Mouse (Mus musculus): ENCODE results near the gene Lyz1.
A peak's percentile ranks its signal among the peaks of the same experiment; 100 is the strongest.
"Not testable (repeated sequence)": the region's sequence is repeated elsewhere in the genome, so short reads cannot be mapped to it uniquely, and the experiment has no call there.

The Lyz1 gene

GRCm38 (mm10) chr10:117287226-117287850 lies 5.3 kb downstream of the Lyz1 start:
- no peak for DNase-seq (ENCODE audit: low read depth, low spot score)

DNA sequence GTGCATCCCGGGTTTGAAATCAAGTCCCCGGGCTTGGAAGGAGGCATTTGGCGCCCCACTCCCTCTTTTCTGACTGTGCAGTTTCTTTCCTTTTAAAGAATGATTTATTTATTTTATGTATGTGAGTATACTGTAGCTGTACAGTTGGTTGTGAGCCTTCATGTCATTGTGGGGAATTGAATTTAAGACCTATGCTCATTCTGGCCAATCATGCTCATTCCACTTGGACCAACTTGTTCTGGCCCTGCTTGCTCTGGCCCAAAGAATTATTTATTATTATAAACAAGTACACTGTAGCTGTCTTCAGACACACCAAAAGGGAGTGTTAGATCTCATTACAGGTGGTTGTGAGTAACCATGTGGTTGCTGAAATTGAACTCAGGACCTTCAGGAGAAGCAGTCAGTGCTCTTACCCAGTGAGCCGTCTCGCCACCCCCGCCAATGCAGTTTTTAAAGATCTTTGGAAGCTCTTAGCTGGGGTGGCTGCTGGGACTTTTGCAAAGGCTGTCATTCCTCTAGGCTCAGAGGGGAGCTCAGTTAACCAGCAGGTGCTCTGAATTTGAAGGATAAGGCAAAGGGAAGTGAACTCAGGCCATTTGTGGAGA lies 6.2 kb downstream of the Lyz1 start:
- no peak for DNase-seq (ENCODE audit: low read depth, low spot score)

DNA sequence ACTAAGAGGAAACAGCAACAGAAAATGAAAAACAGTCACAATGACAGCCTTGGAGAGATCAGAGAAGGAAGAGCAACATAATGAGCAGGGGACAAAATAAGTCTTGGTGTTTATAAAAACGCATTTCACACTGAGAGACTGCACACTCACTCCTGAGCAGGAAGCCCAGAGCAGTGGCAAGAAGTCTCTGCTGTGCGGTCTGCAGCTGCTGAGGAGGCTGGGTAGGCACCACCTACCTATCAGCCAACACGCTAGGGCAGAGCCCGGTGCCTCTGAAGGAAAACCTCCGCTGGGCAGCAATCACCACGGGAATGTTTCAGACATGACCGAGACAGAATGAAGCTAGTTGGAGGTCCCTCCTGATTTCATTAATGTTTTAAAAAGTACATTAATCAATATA lies 7.1 kb downstream of the Lyz1 start:
- not testable (repeated sequence) for DNase-seq (ENCODE audit: low read depth, low spot score)

- no peak for DNase-seq (ENCODE audit: low read depth, low spot score)
Observed at GRCm38 (mm10) chr10:117284578-117285520, 7.8 kb downstream of the Lyz1 start.

DNA sequence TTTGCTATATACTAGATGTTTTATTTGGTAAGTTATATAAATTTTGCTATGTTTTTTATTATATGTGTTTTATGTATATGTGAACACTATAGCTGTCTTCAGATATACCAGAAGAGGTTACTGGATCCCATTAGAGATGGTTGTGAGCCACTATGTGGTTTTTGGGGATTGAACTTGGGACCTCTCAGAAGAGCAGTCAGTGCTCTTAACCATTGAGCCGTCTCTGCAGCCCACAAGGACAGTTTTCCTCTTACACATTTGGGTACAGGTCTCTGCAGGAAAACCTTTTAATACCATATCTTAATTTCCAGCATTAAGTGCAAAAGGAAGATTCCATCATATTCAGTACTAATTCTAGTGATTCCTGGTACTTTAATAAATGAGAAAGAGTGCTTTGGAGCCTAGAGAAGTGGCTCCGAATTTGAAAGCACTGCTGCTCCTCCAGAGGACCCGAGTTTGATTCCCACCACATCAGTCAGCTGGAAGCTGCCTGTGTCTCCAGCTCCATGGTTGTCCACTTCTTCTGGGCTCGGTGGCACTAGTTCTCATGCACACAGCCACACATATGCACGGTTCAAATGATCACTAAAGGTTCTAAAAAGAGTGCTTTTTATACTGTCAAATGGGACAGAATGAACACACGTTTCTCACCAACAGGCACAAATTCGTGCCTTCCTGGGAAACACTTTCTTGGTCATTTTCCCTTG lies 8.6 kb downstream of the Lyz1 start:
- DNase-seq (ENCODE audit: low read depth, low spot score) = no peak

DNA sequence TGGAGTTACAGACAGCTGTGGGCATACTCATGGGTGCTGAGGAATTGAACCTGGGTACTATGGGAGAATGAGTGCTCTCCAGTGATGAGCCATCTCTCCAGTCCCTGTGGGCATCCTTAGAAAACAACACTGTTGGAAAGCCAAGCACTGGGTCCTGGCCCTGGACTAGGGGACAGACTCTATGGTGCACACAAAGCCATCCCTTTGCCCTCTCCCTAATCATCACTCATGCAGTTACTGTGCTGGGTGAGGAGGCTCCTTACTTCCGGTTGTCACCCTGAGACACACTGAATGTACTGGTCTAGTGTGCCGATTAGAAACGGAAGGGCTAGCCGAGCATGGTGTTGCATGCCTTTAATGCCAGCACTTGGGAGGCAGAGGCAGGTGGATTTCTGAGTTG lies 9.5 kb downstream of the Lyz1 start:
- DNase-seq (ENCODE audit: low read depth, low spot score) = not testable (repeated sequence)

DNA sequence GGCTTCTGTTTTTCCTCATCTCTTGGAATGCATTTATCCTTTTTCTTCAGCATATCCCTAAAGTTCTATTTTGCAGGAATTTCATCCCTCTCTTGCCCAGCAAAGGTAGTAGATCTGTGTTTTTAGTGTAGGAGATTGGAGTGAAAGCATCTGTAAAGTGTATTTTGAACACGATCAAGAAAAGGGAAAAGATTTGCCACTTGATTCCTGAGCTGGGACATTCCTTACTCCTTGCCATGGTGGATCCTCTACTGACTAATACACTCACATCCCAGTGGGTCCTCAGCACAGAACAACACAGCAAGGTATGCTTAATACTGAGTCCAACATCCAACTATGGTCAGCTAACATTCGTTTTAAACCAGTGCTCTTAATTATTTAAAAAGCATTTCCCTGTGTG lies 10.1 kb downstream of the Lyz1 start:
- DNase-seq (ENCODE audit: low read depth, low spot score) = no peak

DNA sequence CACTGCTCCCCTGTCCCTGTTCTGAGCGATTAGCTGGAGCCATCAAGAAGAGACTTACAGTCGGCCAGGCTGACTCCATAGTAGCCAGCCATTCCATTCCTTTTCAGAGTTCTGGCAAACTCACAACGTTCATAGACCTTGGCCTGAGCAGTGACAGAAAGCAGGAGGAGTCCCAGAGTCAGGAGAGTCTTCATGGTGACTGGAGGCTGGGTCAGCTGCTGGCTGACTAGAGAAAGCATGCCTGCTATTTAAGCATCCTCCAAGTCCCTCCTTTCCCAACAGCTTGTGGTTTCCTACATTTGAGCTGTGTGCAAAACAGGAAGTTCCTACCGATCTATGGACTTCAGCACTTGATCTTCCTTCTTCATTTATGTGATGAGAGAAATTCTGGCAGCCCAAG lies 10.6 kb downstream of the Lyz1 start, which contains the start of gene Lyz2:
Gene Lyz2, minus strand, starts transcription at position 273 of the 400 bp plus-strand sequence.
- no peak for DNase-seq (ENCODE audit: low read depth, low spot score)

DNA sequence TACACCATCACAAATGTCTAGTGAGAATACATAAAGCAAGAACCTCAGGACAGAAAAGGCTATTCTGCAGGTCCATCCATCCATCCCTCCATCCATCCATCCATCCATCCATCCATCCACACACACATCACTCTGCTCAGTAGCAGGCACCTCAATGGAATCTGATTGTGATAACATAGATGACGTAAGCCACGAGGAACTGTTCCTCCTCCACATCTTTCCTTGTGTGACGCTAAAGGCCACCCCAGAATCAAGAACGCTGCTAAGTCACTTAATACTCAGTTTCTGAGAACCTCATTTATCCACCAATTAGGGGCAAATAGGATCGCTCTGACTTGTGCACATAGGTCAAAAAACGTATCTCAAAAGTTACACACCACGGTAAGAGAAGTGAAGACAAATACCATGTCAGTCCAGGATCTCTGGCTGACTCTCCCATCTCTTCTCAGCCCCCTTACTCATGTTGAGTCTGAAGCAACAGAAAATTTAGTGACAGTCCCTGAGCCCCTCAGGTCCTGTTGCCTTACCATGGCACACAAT lies 11.2 kb downstream of the Lyz1 start:
- no peak for DNase-seq (ENCODE audit: low read depth, low spot score)

- DNase-seq (ENCODE audit: low read depth, low spot score) = no peak
Observed at GRCm38 (mm10) chr10:117280000-117280399, 12.7 kb downstream of the Lyz1 start.

- not testable (repeated sequence) for DNase-seq (ENCODE audit: low read depth, low spot score)
Observed at GRCm38 (mm10) chr10:117278510-117278909, 14.2 kb downstream of the Lyz1 start.

- not testable (repeated sequence) for DNase-seq (ENCODE audit: low read depth, low spot score)
Observed at GRCm38 (mm10) chr10:117277779-117278178, 14.9 kb downstream of the Lyz1 start.

DNA sequence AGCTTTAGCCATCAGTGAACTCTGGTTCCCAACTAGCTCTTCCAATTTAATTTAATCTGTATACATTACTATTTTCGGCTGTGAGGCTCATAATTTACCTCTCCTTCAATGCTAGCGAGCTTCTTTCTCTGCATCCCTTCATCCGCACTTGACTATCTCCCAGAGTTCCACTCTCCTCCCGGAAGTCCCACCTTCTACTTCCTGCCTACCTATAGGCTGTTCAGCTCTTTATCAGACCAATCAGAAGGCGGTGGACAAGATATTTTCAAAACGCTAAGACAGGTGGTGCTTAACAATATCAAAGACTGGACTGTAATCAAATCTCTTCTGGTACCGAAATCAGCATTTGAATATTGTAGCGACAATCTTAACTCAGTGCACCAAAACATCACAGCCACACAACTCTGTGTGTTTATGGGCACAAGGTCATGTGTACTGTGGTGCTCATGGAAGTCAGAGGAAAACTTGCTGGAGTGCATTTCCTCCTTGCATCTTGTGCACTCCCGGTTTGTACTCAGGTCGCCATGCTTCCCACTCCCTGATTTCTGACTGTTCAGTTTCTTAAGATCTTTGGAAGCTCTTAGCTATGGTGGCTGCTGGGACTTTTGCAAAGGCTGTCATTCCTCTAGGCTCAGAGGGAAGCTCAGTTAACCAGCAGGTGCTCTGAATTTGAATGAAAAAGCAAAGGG lies 16.8 kb downstream of the Lyz1 start:
- no peak for DNase-seq (ENCODE audit: low read depth, low spot score)

- not testable (repeated sequence) for DNase-seq (ENCODE audit: low read depth, low spot score)
Observed at GRCm38 (mm10) chr10:117274645-117275044, 18.0 kb downstream of the Lyz1 start.

GRCm38 (mm10) chr10:117272023-117272422 lies 20.6 kb downstream of the Lyz1 start:
- DNase-seq (ENCODE audit: low read depth, low spot score) = peak; percentile 32

GRCm38 (mm10) chr10:117259870-117260269 lies 32.8 kb downstream of the Lyz1 start:
- DNase-seq (ENCODE audit: low read depth, low spot score) = no peak

DNA sequence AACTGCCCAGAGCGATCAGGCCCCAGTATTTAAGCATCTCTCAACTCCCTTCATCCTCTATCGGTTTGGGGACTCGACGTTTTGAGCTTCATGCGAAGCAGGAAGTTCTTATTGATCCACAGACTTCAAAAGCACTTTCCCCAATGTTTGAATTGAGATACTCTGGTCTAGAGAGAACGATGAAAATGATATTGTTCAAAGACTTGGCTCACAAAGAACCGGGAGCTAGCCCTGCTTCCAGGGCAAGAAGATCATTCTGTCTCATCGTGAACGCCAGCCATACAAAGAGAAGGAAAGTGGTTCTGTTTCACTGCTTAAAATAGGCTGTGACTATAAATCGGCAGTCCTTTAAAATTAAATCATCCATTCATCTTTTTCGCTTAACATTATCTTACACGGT lies 54.1 kb downstream of the Lyz1 start, which contains the start of gene 9530003J23Rik:
Gene 9530003J23Rik, minus strand, starts transcription at position 101 of the 400 bp plus-strand sequence.
- DNase-seq (ENCODE audit: low read depth, low spot score) = no peak
